Mouse (Mus musculus): ENCODE results near the gene Raly. TPM values are rescaled to one million over a fixed set of nuclear protein-coding genes. Genes with fewer than 3 reads are reported as not detected.
A peak's percentile ranks its signal among the peaks of the same experiment; 100 is the strongest.

Gene Raly
- polyA plus RNA-seq (2012; rRNA removed): 135 TPM in 2 replicates

DNA sequence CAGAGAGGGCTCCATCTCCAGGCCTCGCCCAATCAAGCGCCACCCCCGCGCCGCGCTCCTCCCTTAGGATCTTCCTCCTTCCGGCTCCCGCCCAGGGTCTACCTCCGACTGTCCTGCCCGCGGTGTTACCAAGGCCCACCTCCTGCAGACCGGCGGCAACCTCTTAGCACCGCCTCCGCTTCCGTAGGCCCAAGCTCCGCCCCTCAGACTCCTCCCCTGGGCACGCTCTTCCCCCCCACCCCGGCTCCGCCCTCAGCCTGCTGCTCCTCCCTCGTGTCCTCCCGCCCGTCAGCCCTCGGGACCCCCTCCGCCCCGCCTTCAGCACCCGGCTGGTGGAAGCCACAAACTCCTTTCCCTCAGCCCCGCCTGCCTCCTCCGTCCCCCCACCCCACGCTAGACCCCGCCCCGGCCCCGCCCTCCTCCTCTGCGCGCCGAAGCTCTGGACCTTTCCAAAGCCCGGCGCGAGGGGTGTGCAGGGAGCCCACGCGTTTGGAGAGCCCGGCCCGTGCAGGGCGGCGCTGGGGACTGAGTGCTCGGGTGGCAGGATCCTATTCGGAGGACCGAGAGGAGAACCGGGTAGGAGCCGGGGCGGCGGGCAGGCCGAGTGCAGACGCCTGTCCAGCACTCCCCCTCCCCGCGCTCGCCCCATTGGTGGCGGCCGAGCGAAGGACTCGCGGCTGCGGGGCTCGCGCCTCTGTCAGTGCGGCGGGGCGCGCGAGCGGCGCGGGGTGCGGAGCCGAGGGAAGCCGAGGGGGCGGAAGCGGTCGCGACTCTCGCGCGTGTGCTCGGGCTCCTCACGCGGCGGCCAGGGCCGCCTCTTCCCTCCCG lies at the start of gene Raly, which contains the start of gene a:
TSS of gene Raly (plus strand) at position 441 of the 828 bp plus-strand sequence.
TSS of gene a (plus strand) at position 747 of the 828 bp plus-strand sequence.
- H3K4me1 ChIP-seq (ENCODE audit: control insufficient read depth, insufficient read depth, low read length): peaks cover 3% of the 10 kb centered on the region; the same call in 1 of the 2 replicates
- TF ChIP-seq POLR2A (IDR thresholded peaks at IDR 0.05; ENCODE audit: extremely low read depth, insufficient read depth, low read length) (peak; percentile 89), CTCF (IDR thresholded peaks at IDR 0.05; ENCODE audit: extremely low read depth, insufficient read depth, low read length) (no peak)
- H3K4me3 ChIP-seq (ENCODE audit: insufficient read depth, low read length): peak within 1 kb of the TSS; percentile 41
- peak within 1 kb of the TSS; percentile 98 for H3K27ac ChIP-seq (ENCODE audit: insufficient read depth, low read length)

DNA sequence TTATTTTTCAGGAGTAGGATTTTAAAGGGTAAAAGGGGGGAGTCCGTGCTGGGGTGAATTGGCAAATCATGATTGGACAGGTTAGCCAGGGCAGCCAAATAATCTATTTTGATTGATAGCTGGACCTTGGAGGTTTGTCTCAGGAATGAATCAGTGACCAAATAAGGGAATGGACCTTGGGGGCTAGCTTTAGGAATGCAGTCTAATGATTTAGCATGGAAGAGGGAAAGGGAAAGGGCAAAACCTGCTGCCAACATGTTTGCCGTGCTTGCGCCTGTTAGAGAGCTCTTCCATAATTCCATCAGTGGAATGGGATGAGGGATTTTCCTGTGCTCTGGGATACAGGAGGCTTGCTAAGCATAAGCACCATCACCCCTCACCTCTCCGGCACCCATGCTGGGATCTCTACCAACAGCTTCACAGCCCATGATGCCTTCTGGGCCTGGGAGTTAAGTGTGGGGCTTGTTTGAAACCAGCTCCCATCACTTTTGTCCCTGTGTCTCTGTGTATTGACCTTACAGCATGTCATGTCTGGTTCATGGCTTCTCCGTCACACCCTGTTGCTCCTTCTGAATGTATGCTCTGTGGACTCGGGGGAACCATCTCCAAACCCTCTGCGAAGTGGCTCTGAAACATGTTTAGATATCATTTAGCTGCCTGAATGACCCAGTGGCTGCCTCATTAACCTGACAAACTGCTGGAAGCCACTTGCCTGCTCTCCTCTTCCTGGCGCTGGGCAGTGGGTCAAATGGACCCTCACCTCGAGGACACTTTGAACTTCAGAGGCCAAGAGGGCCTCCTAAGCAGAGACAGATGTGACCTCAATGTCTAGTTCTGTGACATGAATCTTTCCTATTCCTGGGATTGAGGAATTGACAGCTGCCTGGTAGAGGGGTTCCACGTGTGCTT lies 47.7 kb upstream of the Raly start:
- TF ChIP-seq POLR2A (IDR thresholded peaks at IDR 0.05; ENCODE audit: extremely low read depth, insufficient read depth, low read length): no peak
- no peak for TF ChIP-seq CTCF (IDR thresholded peaks at IDR 0.05; ENCODE audit: extremely low read depth, insufficient read depth, low read length)
- H3K4me3 ChIP-seq (ENCODE audit: insufficient read depth, low read length): no peak overlapping the region
- H3K27ac ChIP-seq (ENCODE audit: insufficient read depth, low read length): no peak overlapping the region
- H3K4me1 ChIP-seq (ENCODE audit: control insufficient read depth, insufficient read depth, low read length): no peaks in the 10 kb centered on the region

DNA sequence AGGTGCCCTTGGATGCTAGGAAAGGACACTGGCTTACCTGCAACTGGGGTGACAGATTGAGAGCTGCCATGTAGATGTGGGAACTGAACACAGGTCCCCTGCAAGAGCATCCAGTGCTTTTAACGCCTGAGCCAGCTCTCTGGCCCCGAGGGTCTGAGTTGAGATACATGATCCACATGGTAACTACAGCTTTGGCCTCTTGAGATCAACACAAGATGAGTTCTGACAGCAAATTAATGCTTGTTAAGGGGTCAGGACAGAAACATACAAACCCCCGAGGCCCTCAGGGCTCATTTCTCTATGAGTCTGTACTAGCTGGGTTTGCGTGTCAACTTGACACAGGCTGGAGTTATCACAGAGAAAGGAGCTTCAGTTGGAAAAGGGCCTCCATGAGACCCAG lies 47.0 kb upstream of the Raly start:
- Histone ChIP-seq H3K4me3 (ENCODE audit: insufficient read depth, low read length) (no peak overlapping the region), H3K4me1 (ENCODE audit: control insufficient read depth, insufficient read depth, low read length) (no peaks in the 10 kb centered on the region), H3K27ac (ENCODE audit: insufficient read depth, low read length) (no peak overlapping the region)
- TF ChIP-seq POLR2A (IDR thresholded peaks at IDR 0.05; ENCODE audit: extremely low read depth, insufficient read depth, low read length) (no peak), CTCF (IDR thresholded peaks at IDR 0.05; ENCODE audit: extremely low read depth, insufficient read depth, low read length) (no peak)

DNA sequence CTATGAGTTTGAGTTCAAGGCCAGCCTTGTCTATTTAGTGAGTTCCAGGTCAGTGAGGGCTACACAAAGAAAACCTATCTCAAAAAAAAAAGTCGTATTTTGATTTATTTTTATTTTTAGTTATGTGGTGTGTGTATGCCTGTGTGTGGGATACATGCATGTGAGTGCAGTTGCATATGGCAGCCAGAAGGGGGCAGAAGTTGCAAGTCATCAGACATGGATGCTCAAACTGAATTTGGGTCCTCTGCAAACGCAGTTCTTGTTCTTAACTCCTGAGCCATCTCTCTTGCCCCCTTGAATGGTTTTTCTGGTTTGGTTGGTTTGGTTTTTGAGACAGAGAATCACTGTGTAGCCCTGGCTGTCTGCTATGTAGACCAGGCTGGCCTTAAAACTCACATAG lies 42.5 kb upstream of the Raly start:
- Histone ChIP-seq H3K27ac (ENCODE audit: insufficient read depth, low read length) (no peak overlapping the region), H3K4me3 (ENCODE audit: insufficient read depth, low read length) (no peak overlapping the region), H3K4me1 (ENCODE audit: control insufficient read depth, insufficient read depth, low read length) (no peaks in the 10 kb centered on the region)
- no peak for TF ChIP-seq POLR2A (IDR thresholded peaks at IDR 0.05; ENCODE audit: extremely low read depth, insufficient read depth, low read length)
- TF ChIP-seq CTCF (IDR thresholded peaks at IDR 0.05; ENCODE audit: extremely low read depth, insufficient read depth, low read length): no peak

DNA sequence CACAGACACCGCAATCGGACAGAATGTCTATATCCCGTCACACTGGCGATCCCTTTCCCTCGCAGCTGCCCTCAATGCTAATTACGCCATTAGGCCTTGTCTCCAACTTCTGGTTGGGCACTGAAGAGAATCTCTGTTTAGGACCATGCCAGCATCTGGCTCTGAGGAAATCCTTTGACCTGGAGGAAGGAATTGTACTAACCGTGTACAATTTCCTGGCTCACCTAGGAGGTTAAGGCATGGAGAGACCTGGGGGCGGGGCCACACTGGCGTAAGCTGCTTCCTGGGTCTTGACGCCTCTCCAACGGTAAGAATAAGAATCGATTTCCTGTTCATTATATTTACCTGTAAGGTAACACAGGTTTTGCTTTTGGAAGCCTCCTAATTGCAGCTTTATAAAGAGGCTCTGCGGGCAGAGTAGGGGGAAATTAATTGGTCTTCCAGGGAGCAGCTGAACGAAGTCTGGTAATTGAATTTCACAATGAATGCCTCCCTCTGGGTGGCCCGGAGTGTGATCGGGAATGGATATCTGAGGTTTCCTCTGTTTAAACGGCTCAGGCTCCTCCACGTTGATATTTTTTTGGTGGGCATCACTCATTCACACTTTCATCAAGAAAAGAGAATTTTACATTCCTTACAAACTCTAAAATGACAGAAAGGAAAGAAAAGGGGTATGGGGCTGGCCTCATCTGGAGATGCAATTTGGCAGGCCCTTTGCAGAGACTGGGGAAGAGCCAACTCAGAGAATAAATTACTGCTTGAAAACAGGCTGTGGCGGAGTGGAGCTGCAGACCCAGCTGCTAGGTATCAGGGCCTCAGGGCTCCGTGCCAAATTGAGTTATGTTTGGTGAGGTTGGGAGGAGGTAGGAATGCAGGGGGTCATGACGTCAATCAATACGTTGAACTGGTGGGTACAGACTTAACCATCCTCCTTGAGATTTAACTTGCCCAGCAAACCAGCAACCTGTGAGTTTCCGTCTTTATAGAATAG lies 41.6 kb upstream of the Raly start:
- TF ChIP-seq POLR2A (IDR thresholded peaks at IDR 0.05; ENCODE audit: extremely low read depth, insufficient read depth, low read length) (no peak), CTCF (IDR thresholded peaks at IDR 0.05; ENCODE audit: extremely low read depth, insufficient read depth, low read length) (no peak)
- no peak overlapping the region for H3K27ac ChIP-seq (ENCODE audit: insufficient read depth, low read length)
- no peak overlapping the region for H3K4me3 ChIP-seq (ENCODE audit: insufficient read depth, low read length)
- H3K4me1 ChIP-seq (ENCODE audit: control insufficient read depth, insufficient read depth, low read length): no peaks in the 10 kb centered on the region

DNA sequence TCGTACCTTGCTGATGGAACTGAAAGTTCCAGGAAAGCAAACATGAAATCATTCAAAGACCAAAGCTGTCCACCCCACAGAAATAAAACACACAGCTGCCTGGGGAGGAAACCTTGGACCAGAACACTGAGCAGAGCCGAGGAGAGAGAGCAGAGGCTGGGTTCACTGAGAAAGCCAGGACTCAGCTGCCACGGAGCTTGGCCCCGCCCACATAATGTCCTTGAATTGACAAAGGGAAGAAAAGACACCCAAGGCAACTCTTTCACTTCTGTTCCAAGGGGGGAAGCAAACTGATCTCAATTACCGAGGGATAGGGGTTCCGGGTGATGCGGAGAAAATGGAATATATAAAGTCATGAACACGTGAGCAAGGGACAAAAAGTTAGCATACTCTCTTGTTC lies 39.0 kb upstream of the Raly start:
- Histone ChIP-seq H3K4me3 (ENCODE audit: insufficient read depth, low read length) (no peak overlapping the region), H3K4me1 (ENCODE audit: control insufficient read depth, insufficient read depth, low read length) (no peaks in the 10 kb centered on the region), H3K27ac (ENCODE audit: insufficient read depth, low read length) (no peak overlapping the region)
- no peak for TF ChIP-seq POLR2A (IDR thresholded peaks at IDR 0.05; ENCODE audit: extremely low read depth, insufficient read depth, low read length)
- no peak for TF ChIP-seq CTCF (IDR thresholded peaks at IDR 0.05; ENCODE audit: extremely low read depth, insufficient read depth, low read length)

DNA sequence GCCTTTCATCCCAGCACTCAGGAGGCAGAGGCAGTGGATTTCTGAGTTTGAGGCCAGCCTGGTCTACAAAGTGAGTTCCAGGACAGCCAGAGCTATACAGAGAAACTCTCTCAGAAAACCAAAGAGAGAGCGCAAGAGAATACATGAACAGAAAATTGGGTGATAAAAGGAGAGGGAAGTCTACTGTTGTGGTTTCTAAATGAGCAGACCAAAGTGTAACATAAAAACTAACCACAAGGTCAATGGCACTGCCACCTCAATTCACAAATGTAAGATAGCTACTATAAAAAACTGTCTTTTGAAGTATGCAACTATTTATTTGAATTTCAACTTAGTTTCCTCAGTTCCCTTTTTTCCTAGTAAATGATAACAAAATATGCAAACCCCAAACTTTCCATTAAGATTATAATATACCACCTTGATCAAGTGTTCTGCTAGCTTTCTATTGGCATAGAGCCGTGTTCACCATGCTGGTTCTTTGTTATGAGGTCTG lies 36.8 kb upstream of the Raly start:
- TF ChIP-seq CTCF (IDR thresholded peaks at IDR 0.05; ENCODE audit: extremely low read depth, insufficient read depth, low read length) (no peak), POLR2A (IDR thresholded peaks at IDR 0.05; ENCODE audit: extremely low read depth, insufficient read depth, low read length) (no peak)
- H3K4me1 ChIP-seq (ENCODE audit: control insufficient read depth, insufficient read depth, low read length): no peaks in the 10 kb centered on the region

DNA sequence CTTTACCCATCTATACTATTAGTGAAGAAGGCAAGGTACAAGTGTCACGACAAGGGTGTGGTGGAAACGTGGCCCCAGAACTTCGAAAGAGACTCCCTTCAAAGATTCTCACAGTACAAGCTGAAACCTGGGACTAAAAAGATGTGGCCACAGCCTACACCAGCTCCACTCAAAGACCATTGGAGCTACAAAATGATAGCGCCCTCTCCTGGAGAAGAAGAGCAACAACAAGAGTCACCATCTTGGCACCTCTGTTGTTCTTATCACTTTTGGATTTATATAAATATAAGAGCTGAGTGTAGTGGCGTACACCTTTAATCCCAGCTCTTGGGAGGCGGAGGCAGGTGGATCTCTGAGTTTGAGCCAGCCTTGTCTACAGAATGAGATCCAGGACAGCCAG lies 35.1 kb upstream of the Raly start:
- Histone ChIP-seq H3K27ac (ENCODE audit: insufficient read depth, low read length) (no peak overlapping the region), H3K4me1 (ENCODE audit: control insufficient read depth, insufficient read depth, low read length) (no peaks in the 10 kb centered on the region), H3K4me3 (ENCODE audit: insufficient read depth, low read length) (no peak overlapping the region)
- TF ChIP-seq CTCF (IDR thresholded peaks at IDR 0.05; ENCODE audit: extremely low read depth, insufficient read depth, low read length): peak; percentile 29; the same call in 1 of the 2 replicates
- no peak for TF ChIP-seq POLR2A (IDR thresholded peaks at IDR 0.05; ENCODE audit: extremely low read depth, insufficient read depth, low read length)

More for the DNA sequence above, 36.8 kb upstream of the Raly start:
- no peak overlapping the region for H3K4me3 ChIP-seq (ENCODE audit: insufficient read depth, low read length)
- no peak overlapping the region for H3K27ac ChIP-seq (ENCODE audit: insufficient read depth, low read length)
